Mouse (Mus musculus) gastrocnemius, postnatal 10 days (tissue): ENCODE measurements around the gene Csnk1e. TPM values are rescaled to one million over a fixed set of nuclear protein-coding genes. Genes with fewer than 3 reads are reported as not detected.

ENCODE experiments used
- DNase-seq: peaks from one replicate; pipeline ENCODE4 v3.0.0; 2021; ENCODE audit warnings: mixed read lengths
- total RNA-seq, 2 experiments: library from RNA; stranded (reverse); gene quantifications; 2 replicates each; pipeline ENCODE4 v1.2.3; 2021

Csnk1e gene
- total RNA-seq, 2 experiments from 2014 or later = 55.5 to 60.8 TPM

DNA sequence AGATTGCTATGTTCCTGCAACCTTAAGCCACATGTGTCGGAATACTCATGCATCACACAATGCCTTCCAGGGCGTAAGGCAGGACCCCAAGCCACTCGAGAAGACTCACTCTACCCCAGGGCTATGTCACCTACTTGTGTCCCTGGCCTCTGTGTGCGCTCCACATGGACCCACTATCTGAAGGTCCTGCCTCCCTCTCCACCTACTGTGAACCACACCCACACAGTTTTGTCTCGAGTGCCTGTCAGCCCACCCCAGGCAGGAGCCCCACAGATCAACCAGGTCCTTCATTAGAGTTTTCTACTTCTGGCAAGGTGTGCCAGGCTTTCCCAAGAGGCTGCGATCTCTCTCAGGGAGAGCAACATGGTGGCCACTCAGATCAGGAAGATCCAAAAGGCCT is 60.1 kb downstream of the Csnk1e start:
- DNase-seq = no peak

DNA sequence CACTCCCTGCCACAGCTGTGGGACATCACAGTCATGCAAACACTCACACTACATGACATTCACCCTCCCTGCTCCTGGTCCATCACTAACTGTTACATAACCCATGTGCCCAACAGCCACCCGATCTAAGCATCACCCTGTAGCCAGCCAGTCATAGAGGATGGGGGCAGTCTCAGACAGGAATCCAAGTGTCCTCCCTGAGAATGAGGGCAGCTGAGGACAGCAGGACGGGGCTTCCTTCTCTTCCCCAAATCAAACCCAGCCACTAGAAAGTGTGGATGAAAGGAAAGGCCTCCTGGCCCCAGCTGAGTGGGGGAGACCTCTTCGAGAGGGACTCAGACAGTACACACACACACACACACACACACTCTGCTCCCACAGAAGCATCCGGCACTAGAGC is 60.5 kb downstream of the Csnk1e start:
- DNase-seq = no peak

DNA sequence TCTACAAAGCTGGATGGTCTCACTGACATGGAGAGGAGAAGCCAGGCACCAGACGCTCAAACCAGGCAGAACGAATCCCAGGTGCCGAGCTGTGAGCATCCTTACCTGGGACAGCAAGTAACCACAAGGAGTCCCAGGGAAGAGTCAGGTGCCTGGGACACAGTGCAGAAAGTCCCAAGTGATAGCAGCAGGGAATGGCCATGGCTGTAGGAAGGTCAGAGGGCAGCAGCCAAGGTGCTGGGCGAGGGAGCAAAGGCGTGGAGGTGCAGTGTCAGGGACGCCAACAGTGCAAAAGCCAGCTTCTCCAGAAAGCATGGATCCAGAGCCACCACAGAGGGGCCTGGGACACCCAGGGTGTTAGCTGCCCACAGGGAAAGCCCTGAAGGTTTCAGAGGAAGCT is 62.3 kb downstream of the Csnk1e start:
- DNase-seq = no peak

DNA sequence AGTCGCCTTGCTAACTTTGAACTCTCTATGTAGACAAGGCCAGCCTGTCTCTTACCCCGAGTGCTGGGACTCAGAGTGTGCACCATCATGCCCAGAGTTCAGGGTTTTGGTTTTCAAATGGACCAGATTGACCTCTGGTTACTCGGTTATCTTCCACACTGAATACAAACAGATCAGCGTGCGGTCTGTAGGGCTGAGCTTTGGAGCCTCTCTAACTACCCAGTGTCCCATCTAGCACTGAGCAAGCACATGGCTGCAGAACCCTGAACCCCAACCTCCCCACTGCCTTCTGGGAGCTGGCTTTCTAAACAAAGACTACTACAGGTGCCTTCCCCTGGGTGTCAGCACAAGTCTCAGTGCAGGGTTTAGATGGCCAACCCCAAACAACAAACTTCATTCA is 62.8 kb downstream of the Csnk1e start:
- DNase-seq = no peak

DNA sequence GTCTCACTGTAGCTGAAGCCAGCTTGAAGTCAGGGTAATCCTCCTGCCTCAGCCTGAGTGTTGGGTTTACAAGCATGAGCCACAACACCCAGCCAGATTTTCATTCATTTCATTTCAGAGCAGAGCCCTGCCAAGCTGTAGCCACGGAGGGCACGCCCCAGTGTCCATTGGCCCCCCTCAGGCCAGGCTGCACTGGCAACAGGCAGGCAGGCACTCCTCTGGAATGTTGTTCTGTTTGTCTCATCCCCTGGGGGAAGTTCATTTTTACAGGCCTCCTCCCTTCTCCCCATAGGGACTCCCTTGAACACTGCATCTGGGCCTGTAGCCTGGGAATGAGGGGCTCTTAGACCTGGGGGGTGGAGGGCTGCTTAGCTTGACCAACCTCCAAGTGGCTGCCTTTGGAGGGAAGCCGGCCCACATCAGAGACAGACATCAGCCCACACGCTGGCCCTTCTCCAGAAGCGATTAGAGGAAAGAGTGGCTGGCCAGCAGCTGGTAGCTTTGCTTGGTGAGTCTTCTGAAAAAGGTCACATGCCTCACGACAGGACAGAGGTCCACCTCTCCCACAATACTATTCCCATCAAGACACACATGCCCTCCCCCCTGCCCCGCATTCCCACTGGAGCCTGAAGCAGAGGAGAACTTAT is 63.8 kb downstream of the Csnk1e start:
- DNase-seq = peak; percentile 73

DNA sequence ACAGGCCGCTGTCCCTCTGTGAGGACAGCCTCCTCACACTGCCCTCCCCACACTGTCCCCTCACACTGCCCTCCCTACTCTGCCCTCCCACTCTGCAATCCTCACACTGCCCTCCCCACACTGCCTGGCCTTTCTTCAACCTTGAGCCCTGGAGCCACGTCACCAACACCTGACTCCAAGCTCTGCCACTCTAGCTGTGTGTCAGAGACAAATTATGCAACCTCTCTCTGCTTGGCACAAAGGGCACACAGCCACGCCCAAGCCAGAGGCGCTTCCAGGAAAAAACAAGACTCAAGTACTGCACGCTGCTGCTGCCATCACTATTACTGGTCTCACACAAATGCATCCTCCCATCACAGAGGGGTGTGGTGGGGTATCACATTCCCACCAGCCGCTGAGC is 64.9 kb downstream of the Csnk1e start:
- no peak for DNase-seq

DNA sequence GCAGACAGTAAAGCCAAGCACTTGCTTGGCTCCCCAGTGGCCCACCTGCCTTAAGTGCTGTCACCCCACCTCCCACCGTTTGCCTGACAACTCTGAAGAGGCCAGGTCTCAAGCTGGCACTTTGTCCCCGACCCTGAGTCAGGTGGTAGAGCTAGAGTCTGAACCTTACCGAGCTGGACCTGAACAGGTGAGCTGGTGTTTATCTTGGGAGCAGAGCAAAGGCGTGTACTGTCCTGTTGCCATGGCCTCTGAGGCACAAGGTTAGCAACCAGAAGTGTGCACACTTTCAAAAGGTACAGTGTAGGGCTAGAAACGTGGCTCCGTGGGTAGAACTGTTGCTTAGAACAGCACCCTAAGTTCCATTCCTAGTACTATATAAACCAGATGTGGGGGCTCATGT is 67.2 kb downstream of the Csnk1e start:
- no peak for DNase-seq

DNA sequence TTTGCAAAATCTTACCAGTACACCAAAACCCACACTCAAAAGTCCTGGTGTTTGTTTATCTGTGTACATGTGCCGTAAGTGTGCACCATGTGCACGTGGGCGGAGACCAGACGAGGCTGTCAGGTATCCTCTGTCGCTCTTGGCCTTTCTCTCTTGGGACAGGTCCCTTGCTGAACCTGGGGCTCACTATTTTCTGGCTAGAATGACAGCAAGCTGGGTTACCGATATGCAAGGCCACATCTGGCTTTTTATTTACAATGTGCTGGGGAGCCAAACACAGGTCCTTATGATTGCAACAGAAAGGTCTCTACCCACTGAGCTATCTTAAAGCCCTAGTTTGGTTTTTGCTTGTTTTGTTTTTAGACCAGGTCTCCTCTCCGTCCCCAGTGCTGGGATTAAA is 67.8 kb downstream of the Csnk1e start:
- DNase-seq = no peak

DNA sequence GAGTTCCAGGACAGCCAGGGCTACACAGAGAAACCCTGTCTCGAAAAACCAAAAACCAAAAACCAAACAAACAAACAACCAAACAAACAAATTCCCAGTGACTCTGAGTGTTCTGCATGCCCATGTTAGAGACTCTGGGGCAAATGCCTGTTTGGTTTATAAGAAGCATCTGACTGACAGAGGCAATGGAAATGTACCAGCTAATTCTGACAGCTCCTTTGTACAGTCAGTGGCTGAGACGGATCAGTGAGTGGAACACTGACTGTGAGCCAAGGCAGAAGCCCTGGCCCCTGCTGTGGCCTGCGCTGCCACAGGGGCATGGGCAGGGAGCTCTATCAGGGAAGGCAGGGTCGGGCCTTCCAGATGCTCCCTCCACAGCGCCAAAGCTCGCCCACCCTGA is 68.3 kb downstream of the Csnk1e start:
- DNase-seq = no peak

DNA sequence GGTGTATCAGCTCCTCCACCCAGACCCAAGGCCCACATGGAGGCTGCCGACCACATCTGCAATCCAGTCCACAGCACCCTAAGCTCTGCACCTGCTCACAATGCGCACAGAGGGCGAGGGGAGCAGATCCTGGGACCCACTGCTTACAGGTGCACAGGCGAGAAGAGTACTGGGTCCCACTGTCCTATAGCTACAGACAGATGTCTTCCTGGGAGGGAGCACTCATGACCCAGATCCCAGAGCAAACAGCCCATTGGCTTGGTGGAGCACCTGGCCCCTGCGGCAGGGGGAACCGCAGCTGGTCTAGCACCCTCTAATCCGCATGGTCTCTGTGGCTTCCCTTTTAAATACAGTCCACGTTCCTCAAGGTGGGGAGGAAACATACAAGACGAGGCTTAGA is 73.7 kb downstream of the Csnk1e start:
- DNase-seq = no peak

DNA sequence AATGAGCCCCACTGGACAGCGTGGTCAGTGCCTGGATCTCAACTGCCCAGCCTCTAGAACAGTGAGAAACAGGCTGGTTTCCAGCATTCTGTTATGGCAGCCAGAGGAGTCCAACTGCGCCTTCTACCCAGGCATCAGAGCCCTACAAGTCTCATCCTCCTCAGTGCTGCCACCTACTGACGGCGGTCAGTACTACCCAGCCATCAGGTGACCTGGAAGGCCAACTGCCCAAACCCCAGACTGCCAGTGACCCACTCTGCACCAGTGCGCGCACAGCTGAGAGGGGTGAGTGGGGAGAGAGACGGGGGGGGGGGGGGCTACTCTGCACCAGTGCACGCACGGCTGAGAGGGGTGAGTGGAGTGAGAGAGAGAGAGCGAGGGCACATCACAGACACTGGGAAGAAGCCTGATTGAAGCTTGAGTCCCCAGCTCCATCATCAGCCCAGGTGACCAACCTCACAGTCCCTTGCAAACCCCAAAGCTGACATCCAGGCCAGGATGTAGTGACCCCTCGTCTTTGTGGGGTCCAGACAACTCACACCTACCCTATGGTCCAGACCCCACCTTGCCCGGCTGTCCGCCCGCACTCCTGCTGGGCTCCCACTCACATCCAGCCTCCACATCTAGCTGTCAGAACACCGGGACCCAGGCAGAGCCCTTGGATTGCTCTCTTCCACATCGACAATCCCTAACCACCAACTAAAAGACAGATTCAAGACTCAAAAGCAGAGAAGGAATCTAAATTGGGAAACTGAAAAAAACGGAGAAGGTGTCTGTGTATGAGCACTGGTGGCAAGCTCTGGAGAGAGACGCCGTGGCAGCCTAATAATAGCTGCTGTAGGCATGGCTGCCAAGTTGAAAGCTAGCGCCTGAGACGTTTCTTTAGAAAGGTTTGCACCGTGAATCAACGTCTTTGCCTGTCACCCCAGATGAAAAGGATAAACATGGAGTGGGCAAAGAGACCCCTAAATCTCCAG is 74.6 kb downstream of the Csnk1e start:
- DNase-seq = peak; percentile 88

DNA sequence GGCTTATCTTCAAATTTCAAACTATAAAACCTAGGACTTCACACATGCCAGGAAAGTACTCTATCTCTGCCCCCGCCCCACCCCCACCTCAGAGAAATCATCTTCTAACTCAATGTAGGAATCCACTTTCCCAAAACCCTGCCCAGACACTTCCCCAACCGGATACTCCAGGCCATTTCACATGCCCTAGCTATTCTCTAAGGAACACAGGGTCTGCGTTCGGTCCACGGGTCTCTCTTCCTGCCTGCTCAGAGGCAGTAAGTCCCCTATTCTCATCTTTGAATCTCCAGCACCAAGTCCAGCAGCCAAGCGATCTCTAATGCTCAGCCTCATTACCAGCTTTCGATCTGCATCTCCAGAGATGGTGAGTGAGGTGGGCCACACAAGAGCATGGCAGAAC is 75.7 kb downstream of the Csnk1e start:
- DNase-seq = no peak

DNA sequence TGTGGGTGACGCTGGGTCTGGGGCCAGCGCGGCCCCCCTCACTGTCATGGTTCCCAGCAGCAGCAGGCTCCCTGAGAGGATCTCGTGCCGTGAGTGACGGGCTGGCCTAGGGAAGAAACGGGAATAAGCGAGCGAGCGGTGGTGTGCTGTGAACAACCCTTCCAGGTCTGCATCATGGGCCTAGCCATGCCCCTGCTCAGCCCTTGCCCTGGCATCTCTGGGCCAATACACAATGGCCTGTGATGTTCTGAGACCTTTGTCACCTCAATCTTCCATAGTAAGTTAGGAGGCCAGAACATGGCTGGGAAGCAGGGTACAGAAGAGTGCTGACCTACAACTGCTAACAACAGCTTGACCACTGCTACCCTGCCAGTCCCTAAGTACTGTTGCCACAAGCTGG is 76.8 kb downstream of the Csnk1e start:
- no peak for DNase-seq

DNA sequence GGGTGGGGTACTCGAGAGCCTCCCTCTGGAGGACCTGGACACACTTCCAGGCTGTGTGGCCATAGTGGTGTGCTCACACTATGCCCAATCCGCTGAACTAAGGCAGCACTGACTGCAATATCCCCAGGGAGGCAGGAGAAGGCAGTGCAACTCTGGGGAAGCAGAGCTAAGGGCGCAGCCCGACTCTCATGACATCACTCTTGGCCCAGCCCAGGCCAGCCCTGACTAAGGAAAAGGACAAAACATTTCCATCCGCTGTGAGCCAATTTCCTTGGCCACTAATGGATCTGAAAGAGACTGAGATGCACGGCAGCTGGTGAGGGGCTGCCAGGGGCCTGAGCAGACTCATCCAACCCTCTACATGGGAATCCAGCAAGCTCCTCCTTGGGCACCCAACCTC is 77.7 kb downstream of the Csnk1e start:
- DNase-seq = peak; percentile 68

DNA sequence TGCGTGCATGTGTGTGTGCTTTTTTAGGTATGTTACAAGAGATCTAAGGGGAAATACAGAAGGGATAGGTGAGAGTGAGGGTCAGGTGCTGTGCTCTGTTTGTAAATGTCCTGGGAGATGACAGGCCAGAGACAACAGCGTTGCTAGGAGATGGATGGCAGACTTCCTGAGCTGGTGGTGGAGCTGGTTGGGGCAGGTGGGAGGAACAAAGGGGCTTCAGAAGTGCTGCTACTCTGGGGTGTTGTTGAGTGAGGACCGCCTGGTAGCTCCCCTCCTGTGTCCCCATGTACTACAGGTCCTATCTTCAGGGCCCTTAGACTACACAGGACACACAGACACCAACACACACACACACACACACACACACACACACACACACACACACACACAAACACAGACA is 80.6 kb downstream of the Csnk1e start:
- DNase-seq = no peak

DNA sequence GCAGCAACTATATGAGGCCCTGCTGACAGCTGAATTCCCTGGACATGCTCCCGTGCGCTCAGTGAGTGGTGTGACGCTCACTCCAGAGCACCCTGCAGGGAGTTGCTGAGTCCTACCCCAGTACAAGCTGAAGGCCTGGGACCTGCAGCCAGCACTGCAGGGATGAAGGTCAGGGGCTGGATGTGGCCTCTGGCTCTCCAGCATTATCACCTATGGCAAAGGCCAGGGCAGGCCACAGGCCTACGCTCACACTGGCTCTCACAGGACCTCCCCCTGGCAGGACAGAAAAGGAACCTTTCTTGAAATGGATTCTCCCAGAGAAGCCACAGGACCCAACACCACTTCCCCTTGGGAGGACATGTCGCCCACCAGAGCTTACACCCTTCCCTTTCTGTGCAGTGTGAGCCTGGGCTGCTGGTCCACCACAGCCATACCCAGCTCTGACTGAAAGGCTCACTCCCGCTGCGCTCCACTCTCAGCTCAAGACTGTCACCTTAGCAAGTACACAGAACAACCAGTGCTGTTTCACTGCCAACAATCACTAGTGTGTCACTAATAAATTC is 85.0 kb downstream of the Csnk1e start:
- DNase-seq = no peak

DNA sequence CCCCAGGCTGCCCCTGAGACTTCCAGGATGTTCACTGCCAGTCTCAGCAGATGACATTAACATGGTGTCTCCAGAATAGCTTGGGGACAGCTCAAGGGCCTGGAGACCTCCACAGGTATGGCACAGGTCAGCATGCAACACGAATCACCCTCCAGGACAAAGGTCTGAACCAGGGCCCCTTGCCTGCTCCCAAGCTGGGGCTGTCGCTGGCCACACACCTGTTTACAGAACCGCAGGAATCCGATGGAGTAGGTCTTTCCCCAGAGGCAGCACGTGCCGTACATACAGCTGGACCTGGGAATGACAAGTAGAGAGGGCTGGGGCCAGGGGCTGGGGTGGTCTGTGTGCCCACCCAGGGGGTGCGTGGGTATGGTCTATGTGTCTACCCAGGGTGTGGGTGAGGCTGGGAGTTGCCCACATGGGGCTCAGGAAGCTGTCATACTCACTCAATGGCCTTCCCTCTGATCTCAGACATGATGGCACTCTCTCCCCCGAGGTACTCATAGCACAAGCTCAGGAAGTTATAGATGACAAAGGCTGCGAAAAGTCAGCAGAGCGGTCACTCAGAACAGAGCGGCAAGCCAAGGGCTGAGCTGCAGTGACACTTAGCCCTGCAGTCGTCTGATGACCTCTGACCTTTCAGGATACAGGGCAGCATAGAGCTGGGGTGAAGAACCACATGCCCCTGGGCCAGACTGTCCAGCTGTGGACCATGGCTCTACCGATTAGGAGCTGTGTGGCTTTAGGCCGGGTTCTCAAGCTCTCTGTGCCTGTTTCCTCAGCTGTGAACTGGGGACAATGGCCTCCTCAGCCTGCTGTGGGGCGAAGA is 85.7 kb downstream of the Csnk1e start:
- DNase-seq = no peak

DNA sequence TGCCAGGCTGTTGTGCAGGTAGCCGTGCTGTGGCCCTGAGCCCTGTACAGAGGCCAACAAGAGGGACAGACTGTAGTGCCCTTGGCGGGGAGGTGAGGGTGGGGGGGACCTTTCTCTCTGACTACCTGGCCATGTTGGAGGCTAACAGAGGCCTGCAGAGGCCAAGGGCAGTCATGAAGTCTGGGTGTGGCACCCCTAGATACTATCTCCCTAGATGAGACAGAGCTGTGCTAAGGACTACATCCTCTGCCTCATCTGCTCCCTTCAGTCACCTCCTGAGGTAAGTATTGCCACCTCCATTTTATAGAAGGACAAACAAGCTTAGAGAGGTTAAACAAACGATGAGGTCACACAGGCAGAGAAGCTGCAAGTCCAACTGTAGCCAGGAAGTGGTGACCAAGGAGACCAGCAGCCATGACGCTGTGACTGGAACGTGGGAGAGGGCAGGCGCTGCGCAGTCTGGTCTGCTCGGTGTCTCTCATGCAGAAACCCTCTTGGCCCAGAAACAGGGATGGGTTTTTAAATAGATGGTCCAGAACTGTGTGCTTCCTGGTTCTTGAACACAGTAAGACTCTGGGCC is 86.4 kb downstream of the Csnk1e start:
- DNase-seq = no peak

DNA sequence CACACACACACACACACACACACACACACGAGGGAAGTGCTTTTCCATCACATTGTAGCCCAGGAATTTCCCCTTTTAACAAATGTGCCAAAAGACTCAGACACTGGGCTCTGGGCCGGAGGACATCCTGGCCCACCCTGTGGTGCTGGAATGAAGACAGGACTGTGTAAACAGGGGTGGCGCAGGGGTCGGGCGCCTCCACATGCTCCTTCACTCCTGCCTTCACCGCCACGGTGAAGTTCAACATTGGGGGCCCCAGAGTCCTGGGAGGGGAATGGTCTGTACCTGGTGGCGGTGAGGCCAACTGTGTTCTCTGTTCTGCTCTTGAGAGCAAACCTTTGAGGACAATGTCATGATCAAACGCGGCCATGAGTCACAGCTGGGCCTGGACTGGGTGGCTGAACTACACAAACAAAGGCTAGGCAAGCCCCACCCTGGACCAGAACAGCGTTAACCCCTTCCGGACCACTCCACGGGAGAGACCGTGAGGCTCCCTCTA is 87.0 kb downstream of the Csnk1e start:
- no peak for DNase-seq
